Mouse (Mus musculus): Measurements from ENCODE around the gene Retreg3. TPM values are rescaled to one million over a fixed set of nuclear protein-coding genes. Genes with fewer than 3 reads are reported as not detected.
"Not testable (repeated sequence)": the region's sequence is repeated elsewhere in the genome, so short reads cannot be mapped to it uniquely, and the experiment has no call there.

The Retreg3 gene
- polyA plus RNA-seq, 1 experiment, result 34.1 TPM

DNA sequence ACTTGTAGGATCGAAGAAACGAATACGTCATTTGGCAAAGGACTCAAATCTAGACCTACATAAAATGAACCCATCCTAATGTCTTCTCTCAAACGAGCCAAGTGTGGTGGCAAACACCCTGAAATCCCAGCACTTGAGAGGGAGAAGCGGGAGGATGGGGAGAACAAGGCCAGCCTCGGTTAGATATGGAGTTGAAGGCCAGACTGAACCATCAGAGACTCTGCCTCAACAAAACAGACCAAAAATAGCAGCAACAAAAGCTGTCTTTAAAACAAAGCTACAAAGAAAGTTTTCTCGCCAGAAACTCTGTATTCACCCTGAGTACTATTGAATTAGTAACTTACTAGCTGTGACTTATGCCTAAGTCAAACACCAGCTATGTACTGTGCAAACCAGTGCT is 17.3 kb upstream of the Retreg3 start:
- TF ChIP-seq POLR2A (IDR thresholded peaks at IDR 0.05; ENCODE audit: low read depth, low read length) (no peak), CTCF (IDR thresholded peaks at IDR 0.05; ENCODE audit: borderline replicate concordance, insufficient read depth, low read length) (no peak)
- Histone ChIP-seq H3K27ac (ENCODE audit: insufficient read depth, low read length) (no peak overlapping the region), H3K4me1 (ENCODE audit: control insufficient read depth, insufficient read depth, low read length) (peaks cover 4% of the 10 kb centered on the region)

DNA sequence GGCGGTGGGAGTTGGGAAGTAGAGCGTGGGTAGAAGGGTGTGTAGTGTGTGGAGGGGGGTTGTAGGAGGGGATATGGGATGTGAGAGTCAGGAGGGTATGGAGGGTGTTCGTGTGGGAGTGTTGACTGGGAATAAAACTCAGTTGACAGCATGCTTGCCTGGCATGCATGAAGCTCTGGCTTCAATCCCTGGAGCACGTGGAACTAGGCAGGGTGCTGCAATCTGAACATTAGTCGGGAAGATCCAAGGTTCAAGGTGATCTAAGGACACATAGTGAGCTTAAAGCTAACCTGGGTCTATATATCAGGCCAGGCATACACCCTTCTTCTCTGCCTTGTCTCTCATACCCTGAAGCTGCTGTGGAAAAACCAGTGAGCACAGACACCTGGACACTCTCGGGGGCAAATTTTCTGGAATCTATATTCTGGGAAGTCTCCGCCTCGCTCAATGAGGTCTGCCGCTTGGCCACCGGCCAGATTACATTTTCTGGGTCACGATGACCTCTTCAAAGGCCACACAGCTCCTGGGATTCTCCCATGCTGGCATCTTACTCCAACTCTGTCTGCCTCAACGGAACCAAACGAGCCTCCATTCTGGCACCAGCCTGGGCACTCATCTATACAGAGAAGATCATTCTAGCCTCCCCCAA is 14.6 kb upstream of the Retreg3 start:
- no peak overlapping the region for H3K27ac ChIP-seq (ENCODE audit: insufficient read depth, low read length)
- TF ChIP-seq CTCF (IDR thresholded peaks at IDR 0.05; ENCODE audit: borderline replicate concordance, insufficient read depth, low read length) (no peak), POLR2A (IDR thresholded peaks at IDR 0.05; ENCODE audit: low read depth, low read length) (no peak)
- H3K4me1 ChIP-seq (ENCODE audit: control insufficient read depth, insufficient read depth, low read length), result no peaks in the 10 kb centered on the region
- H3K4me3 ChIP-seq (ENCODE audit: insufficient read depth, low read length), result no peak overlapping the region

More for the DNA sequence above, 17.3 kb upstream of the Retreg3 start:
- no peak overlapping the region for H3K4me3 ChIP-seq (ENCODE audit: insufficient read depth, low read length)

DNA sequence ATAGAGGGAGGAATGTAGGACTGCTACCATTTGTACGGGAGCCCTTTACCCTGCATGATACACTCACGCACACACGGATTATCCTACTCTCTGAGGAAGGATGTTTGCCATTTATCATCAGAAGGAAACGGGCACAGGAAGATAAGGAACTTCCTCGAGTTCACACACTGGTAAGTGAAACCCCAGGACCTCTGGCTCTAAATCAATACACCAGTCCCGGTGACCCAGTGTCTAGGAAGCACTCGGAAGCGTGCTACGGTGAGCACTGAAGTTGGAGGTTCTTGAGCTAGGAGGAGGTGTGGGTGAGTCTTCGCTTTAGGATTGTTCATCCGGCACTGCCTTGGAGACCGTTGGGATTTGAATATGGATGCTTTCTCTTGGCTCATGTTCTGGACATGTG is 13.3 kb upstream of the Retreg3 start:
- Histone ChIP-seq H3K4me3 (ENCODE audit: insufficient read depth, low read length) (no peak overlapping the region), H3K4me1 (ENCODE audit: control insufficient read depth, insufficient read depth, low read length) (no peaks in the 10 kb centered on the region), H3K27ac (ENCODE audit: insufficient read depth, low read length) (no peak overlapping the region)
- no peak for TF ChIP-seq CTCF (IDR thresholded peaks at IDR 0.05; ENCODE audit: borderline replicate concordance, insufficient read depth, low read length)
- no peak for TF ChIP-seq POLR2A (IDR thresholded peaks at IDR 0.05; ENCODE audit: low read depth, low read length)

DNA sequence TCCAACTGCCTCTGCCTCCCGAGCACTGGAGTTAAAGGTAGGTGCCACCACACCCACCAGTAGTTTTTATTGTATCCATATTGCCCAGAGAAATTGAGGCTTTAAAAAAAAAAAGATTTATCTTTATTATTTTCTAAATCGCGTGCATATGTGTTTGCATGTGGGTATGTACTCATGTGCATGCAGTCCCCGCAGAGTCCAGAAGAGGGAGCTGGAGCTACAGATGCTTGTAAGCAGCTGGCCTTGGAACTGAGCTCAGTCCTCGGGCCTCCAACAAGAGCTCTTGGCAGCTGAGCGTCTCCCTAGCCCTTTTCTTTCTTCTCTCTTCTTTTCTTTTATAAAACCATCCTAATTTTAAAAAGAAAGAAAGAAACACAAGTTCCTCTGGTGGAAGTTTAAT is 12.0 kb upstream of the Retreg3 start:
- H3K27ac ChIP-seq (ENCODE audit: insufficient read depth, low read length), result no peak overlapping the region
- H3K4me1 ChIP-seq (ENCODE audit: control insufficient read depth, insufficient read depth, low read length), result no peaks in the 10 kb centered on the region
- H3K4me3 ChIP-seq (ENCODE audit: insufficient read depth, low read length), result no peak overlapping the region
- TF ChIP-seq CTCF (IDR thresholded peaks at IDR 0.05; ENCODE audit: borderline replicate concordance, insufficient read depth, low read length) (no peak), POLR2A (IDR thresholded peaks at IDR 0.05; ENCODE audit: low read depth, low read length) (no peak)

DNA sequence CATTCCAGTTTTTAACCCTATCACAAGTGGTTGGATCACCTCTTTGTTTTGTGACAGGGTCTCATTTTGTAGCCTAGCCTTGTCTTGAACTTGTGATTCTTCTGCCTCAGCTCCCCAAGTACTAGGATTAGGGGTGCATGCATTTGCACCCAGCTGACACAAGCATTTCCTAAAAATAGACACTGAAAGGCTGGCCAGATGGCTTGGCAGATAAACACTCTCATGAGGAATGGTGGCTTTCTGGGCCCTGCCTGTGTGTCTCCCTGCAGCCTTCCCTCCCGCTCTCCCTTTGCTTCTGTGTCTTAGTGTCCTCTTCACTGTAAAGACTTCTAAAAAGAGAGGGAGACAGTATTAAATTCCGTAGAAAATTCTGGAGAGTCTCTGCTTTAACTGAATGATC is 11.5 kb upstream of the Retreg3 start:
- Histone ChIP-seq H3K4me3 (ENCODE audit: insufficient read depth, low read length) (no peak overlapping the region), H3K27ac (ENCODE audit: insufficient read depth, low read length) (no peak overlapping the region), H3K4me1 (ENCODE audit: control insufficient read depth, insufficient read depth, low read length) (no peaks in the 10 kb centered on the region)
- no peak for TF ChIP-seq POLR2A (IDR thresholded peaks at IDR 0.05; ENCODE audit: low read depth, low read length)
- no peak for TF ChIP-seq CTCF (IDR thresholded peaks at IDR 0.05; ENCODE audit: borderline replicate concordance, insufficient read depth, low read length)

DNA sequence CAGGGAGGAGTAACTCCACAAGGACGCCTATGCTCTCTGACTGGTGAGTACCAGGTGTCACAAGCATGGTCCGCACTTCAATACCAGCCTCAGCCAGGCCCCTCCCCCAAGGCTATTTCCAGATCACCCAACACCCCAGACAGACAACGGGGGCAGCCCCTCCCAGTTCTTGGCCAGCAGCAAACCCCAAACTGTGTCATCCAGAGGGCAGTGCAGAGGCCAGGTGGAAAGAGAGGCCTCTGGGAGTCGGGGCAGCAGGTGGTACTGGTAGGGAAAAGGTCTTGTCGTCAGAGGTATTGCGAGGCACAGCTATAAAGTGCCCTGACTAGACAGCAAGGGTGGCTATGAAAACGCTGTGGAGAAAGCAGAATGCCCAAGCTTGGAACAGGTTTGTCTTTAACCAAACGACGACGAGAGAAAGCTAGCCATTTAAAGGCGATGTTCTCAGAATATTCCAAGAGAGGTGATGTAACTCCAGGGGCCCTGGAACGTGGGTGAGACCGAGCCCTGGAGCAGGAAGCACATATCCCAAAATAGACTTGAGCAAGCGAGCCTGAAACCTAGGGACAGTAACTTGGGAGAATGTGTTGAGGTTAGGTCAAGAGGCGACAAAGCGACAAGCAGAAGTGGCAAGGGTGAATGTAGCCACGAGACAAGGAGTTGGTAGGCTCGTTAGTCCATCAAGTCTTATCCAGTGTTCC is 10.5 kb upstream of the Retreg3 start:
- TF ChIP-seq POLR2A (IDR thresholded peaks at IDR 0.05; ENCODE audit: low read depth, low read length), result no peak
- TF ChIP-seq CTCF (IDR thresholded peaks at IDR 0.05; ENCODE audit: borderline replicate concordance, insufficient read depth, low read length), result no peak
- H3K27ac ChIP-seq (ENCODE audit: insufficient read depth, low read length), result no peak overlapping the region

DNA sequence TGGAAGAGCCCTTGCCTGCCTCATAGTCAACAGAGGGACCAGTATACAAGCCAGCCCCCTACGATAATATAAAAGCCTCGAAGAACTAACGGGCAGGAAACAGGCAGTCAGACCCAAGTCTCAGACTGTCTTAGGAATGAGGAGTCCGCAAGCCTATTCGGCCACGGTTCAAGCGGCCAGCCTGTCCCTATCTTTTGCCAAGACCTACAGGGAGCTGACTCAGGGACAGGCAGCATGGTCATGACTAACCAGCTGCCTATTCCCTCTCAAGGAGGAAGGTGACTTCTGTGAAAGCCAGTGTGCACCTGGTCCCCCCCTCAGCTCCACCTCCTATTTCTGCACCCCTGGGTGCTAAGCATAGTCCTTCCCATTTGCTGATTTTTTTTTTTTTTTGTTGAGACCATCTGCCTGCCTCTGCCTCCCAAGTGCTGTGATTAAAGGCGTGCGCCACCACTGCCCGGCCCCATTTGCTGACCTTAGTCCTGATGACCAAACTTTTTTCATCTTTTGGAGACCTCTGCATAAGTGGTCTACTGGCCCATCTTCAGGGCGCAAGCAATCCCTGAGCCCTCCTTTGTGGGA is 9.4 kb upstream of the Retreg3 start:
- Histone ChIP-seq H3K4me3 (ENCODE audit: insufficient read depth, low read length) (no peak overlapping the region), H3K27ac (ENCODE audit: insufficient read depth, low read length) (no peak overlapping the region), H3K4me1 (ENCODE audit: control insufficient read depth, insufficient read depth, low read length) (no peaks in the 10 kb centered on the region)
- TF ChIP-seq POLR2A (IDR thresholded peaks at IDR 0.05; ENCODE audit: low read depth, low read length) (no peak), CTCF (IDR thresholded peaks at IDR 0.05; ENCODE audit: borderline replicate concordance, insufficient read depth, low read length) (no peak)

More for the DNA sequence above, 10.5 kb upstream of the Retreg3 start:
- Histone ChIP-seq H3K4me3 (ENCODE audit: insufficient read depth, low read length) (no peak overlapping the region), H3K4me1 (ENCODE audit: control insufficient read depth, insufficient read depth, low read length) (no peaks in the 10 kb centered on the region)

DNA sequence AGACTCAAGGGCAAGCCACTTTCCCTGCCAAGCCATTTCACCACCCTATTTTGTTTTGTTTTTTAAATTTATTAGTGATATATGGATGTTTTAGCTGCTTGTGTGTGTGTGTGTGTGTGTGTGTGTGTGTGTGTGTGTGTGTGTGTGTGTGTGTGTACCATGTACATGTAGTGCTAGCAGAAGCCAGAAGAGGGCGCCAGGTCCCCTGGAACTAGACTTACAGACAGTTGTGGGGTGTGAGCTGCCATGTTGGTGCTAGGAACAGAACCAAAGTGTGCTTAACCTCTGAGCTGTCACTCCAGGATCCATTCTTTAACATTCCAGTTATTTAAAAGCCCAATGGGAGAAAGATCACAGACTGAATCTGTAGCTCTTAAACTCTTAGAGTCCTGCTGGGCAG is 7.4 kb upstream of the Retreg3 start:
- no peaks in the 10 kb centered on the region for H3K4me1 ChIP-seq (ENCODE audit: control insufficient read depth, insufficient read depth, low read length)
- H3K27ac ChIP-seq (ENCODE audit: insufficient read depth, low read length), result no peak overlapping the region
- no peak overlapping the region for H3K4me3 ChIP-seq (ENCODE audit: insufficient read depth, low read length)
- TF ChIP-seq CTCF (IDR thresholded peaks at IDR 0.05; ENCODE audit: borderline replicate concordance, insufficient read depth, low read length), result no peak
- TF ChIP-seq POLR2A (IDR thresholded peaks at IDR 0.05; ENCODE audit: low read depth, low read length), result no peak

DNA sequence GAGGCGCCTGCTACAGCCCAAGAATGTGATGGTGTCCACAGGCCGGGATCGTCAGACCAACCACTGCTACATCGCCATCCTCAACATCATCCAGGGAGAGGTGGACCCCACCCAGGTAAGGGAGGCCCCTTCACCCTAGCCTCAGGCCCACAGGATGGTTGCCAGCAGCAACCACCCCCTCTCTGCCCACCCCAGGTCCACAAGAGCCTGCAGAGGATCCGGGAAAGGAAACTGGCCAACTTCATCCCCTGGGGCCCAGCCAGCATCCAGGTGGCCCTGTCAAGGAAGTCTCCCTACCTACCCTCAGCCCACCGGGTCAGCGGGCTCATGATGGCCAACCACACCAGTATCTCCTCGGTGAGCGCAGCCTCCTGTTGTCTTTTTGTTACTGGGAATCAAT is 5.3 kb upstream of the Retreg3 start:
- H3K27ac ChIP-seq (ENCODE audit: insufficient read depth, low read length); H3K4me3 ChIP-seq (ENCODE audit: insufficient read depth, low read length); H3K4me1 ChIP-seq (ENCODE audit: control insufficient read depth, insufficient read depth, low read length): not testable (repeated sequence)

DNA sequence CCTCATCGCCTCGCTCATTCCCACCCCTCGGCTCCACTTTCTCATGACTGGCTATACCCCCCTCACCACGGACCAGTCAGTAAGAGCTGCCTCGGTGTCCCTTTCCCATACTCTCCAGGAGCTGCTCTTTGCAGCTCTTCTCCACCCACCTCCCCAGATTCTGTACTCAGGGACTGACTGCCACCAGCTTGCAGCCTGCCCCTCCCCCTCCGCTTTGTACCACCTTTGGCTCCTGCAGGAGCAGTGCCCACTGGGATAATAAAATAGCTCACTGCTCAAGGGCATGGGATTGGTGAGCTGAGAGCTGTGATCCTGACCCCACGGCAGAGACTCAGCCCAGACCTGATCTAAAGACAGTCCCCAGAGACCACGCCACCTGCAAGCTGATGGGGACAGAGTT is 4.8 kb upstream of the Retreg3 start:
- not testable (repeated sequence) for H3K27ac ChIP-seq (ENCODE audit: insufficient read depth, low read length); H3K4me3 ChIP-seq (ENCODE audit: insufficient read depth, low read length); H3K4me1 ChIP-seq (ENCODE audit: control insufficient read depth, insufficient read depth, low read length)
